Mouse (Mus musculus) lung, postnatal 14 days (tissue): ENCODE measurements at regions not wholly inside any gene's neighbourhood (a gene's known extent, or its start where the extent isn't known, plus 50 kb on each side); places are given as distances from the start of the nearest gene placed in this dataset.
A peak's percentile ranks its signal among the peaks of the same experiment; 100 is the strongest.
"Not testable (repeated sequence)": the region's sequence is repeated elsewhere in the genome, so short reads cannot be mapped to it uniquely, and the experiment has no call there.

Experiments
- DNase-seq: peaks from one replicate; pipeline ENCODE4 v3.0.0; 2021

- DNase-seq: no peak
Measured at GRCm38 (mm10) chr2:78277699-78278098, 331.5 kb upstream of the Cwc22 start.

- DNase-seq: no peak
Measured at GRCm38 (mm10) chr2:78274122-78274521, 327.9 kb upstream of the Cwc22 start.

GRCm38 (mm10) chr2:78268705-78269104, 322.5 kb upstream of the Cwc22 start:
- DNase-seq: no peak

- DNase-seq: no peak
Measured at GRCm38 (mm10) chr2:78267527-78268375, 321.6 kb upstream of the Cwc22 start.

- no peak for DNase-seq
Measured at GRCm38 (mm10) chr2:78253601-78254097, 307.5 kb upstream of the Cwc22 start.

- no peak for DNase-seq
Measured at GRCm38 (mm10) chr2:78246354-78246753, 300.2 kb upstream of the Cwc22 start.

- DNase-seq: no peak
Measured at GRCm38 (mm10) chr2:78240299-78240698, 294.1 kb upstream of the Cwc22 start.

GRCm38 (mm10) chr2:78225383-78226100, 279.4 kb upstream of the Cwc22 start:
- DNase-seq: not testable (repeated sequence)

- DNase-seq: no peak
Measured at GRCm38 (mm10) chr2:78214469-78214868, 268.3 kb upstream of the Cwc22 start.

- DNase-seq: no peak
Measured at GRCm38 (mm10) chr2:78205125-78205524, 258.9 kb upstream of the Cwc22 start.

GRCm38 (mm10) chr2:78196006-78196405, 249.8 kb upstream of the Cwc22 start:
- no peak for DNase-seq

GRCm38 (mm10) chr2:78189620-78190019, 243.4 kb upstream of the Cwc22 start:
- DNase-seq: no peak

GRCm38 (mm10) chr2:78184950-78185349, 238.8 kb upstream of the Cwc22 start:
- no peak for DNase-seq

- DNase-seq: no peak
Measured at GRCm38 (mm10) chr2:78173784-78174183, 227.6 kb upstream of the Cwc22 start.

GRCm38 (mm10) chr2:78172819-78173218, 226.6 kb upstream of the Cwc22 start:
- no peak for DNase-seq

- no peak for DNase-seq
Measured at GRCm38 (mm10) chr2:78170162-78170747, 224.1 kb upstream of the Cwc22 start.

- DNase-seq: peak; percentile 3
Measured at GRCm38 (mm10) chr2:78165429-78165828, 219.3 kb upstream of the Cwc22 start.

GRCm38 (mm10) chr2:78159877-78160485, 213.8 kb upstream of the Cwc22 start:
- peak; percentile 10 for DNase-seq

GRCm38 (mm10) chr2:78110335-78110734, 164.2 kb upstream of the Cwc22 start:
- no peak for DNase-seq

- DNase-seq: no peak
Measured at GRCm38 (mm10) chr2:78095536-78095935, 149.4 kb upstream of the Cwc22 start.

- no peak for DNase-seq
Measured at GRCm38 (mm10) chr2:78094921-78095320, 148.7 kb upstream of the Cwc22 start.

GRCm38 (mm10) chr2:78064321-78065037, 118.3 kb upstream of the Cwc22 start:
- DNase-seq: no peak
